Mouse (Mus musculus): ENCODE measurements at regions not wholly inside any gene's neighbourhood (a gene's known extent, or its start where the extent isn't known, plus 50 kb on each side); places are given as distances from the start of the nearest gene placed in this dataset.

DNA sequence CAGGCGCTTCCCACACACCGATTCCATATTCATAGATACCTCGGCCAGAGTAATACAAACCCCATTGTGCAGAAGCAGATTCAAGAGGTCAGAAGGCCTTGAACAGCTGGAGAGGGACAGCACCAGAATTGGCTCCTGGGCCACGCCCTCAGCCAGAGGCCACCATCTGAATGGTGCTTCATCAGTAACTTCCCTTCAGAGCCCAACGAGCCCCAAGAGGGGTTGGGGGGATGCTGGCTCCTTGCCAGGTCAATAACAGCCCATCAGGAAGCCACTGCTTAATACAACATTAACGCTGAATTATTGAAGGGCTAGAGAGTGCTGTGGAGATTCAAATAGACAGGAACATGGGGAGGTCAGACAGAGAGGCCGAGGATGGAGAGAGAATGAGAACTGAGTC lies 203.0 kb downstream of the Rplp1 start:
- no peaks in the 10 kb centered on the region for H3K9me3 ChIP-seq (ENCODE audit: control insufficient read depth, low read length)
- no peak for ATAC-seq (ENCODE audit: low FRiP score)
- H3K9ac ChIP-seq, result no peak overlapping the region
- peaks cover 21% of the 10 kb centered on the region for H3K4me1 ChIP-seq (replicated peaks; ENCODE audit: control insufficient read depth, insufficient read depth, low read length)
- DNase-seq (ENCODE audit: low spot score), result no peak
- no peak overlapping the region for H3K4me3 ChIP-seq (replicated peaks; ENCODE audit: low read length)
- 0 out of 2 replicates have a peak, but pooled peaks cover 4% of the 10 kb centered on the region for H3K27me3 ChIP-seq (ENCODE audit: control insufficient read depth, insufficient read depth, low read length)
- 31% methylated on average over 7 of the region's 7 CpGs for WGBS
- no peaks in the 10 kb centered on the region for H3K36me3 ChIP-seq (replicated peaks; ENCODE audit: control insufficient read depth, insufficient read depth)
- H3K4me2 ChIP-seq (replicated peaks), result no peak overlapping the region
- H3K27ac ChIP-seq, result no peak overlapping the region

DNA sequence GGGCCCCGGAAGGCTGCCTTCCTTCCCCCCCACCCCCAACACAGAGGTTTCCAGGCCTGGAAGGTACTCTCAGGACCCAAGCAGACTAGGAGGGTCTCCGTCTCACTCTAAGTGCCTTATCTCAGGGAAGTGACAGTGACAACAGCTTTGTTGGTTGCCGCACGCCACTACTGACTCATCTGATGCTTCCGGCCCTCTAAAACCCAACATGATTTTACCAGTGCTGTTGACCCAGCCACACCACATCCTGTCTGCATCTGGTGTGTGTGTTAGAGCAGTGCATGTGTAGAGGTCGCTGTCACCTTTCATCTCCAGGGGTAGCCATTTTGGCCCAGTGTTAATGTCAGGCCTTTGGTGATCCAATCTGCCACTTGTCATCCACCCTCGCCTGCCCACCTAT lies 206.5 kb downstream of the Rplp1 start:
- Histone ChIP-seq H3K27me3 (ENCODE audit: control insufficient read depth, insufficient read depth, low read length) (0 out of 2 replicates have a peak, but pooled peaks cover 4% of the 10 kb centered on the region), H3K4me3 (replicated peaks; ENCODE audit: low read length) (no peak overlapping the region), H3K9me3 (ENCODE audit: control insufficient read depth, low read length) (no peaks in the 10 kb centered on the region), H3K27ac (no peak overlapping the region), H3K36me3 (replicated peaks; ENCODE audit: control insufficient read depth, insufficient read depth) (no peaks in the 10 kb centered on the region), H3K4me2 (replicated peaks) (no peak overlapping the region), H3K9ac (no peak overlapping the region), H3K4me1 (replicated peaks; ENCODE audit: control insufficient read depth, insufficient read depth, low read length) (peaks cover 8% of the 10 kb centered on the region; the same call in 1 of the 2 replicates)
- WGBS, result 90% methylated on average over 7 of the region's 7 CpGs
- ATAC-seq (ENCODE audit: low FRiP score), result no peak
- DNase-seq (ENCODE audit: low spot score), result no peak

DNA sequence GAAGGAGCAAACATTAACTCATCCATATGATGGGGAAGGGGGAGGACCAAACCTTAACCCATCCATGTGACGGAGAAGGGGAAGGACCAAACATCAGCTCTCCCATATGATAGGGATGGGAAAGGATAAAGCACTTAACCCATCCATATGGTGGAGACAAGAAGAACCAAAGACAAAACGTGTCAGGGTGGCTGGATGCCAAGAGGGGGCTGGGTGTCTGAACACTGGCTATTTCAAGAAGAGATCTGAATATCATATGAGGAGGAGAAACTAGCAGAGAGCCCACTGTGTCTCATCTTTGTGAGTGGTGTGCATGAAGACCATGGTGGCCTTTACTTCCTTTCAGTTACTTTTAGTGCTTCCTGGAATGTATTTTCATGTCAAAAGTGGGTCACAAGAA lies 207.0 kb downstream of the Rplp1 start:
- H3K9ac ChIP-seq, result no peak overlapping the region
- H3K4me1 ChIP-seq (replicated peaks; ENCODE audit: control insufficient read depth, insufficient read depth, low read length), result peaks cover 8% of the 10 kb centered on the region; the same call in 1 of the 2 replicates
- DNase-seq (ENCODE audit: low spot score), result no peak
- WGBS, result 73% methylated on average over 2 of the region's 2 CpGs
- H3K4me2 ChIP-seq (replicated peaks), result no peak overlapping the region
- H3K9me3 ChIP-seq (ENCODE audit: control insufficient read depth, low read length), result no peaks in the 10 kb centered on the region
- H3K4me3 ChIP-seq (replicated peaks; ENCODE audit: low read length), result no peak overlapping the region
- ATAC-seq (ENCODE audit: low FRiP score), result no peak
- H3K27ac ChIP-seq, result no peak overlapping the region
- H3K36me3 ChIP-seq (replicated peaks; ENCODE audit: control insufficient read depth, insufficient read depth), result no peaks in the 10 kb centered on the region
- H3K27me3 ChIP-seq (ENCODE audit: control insufficient read depth, insufficient read depth, low read length), result 0 out of 2 replicates have a peak, but pooled peaks cover 4% of the 10 kb centered on the region

DNA sequence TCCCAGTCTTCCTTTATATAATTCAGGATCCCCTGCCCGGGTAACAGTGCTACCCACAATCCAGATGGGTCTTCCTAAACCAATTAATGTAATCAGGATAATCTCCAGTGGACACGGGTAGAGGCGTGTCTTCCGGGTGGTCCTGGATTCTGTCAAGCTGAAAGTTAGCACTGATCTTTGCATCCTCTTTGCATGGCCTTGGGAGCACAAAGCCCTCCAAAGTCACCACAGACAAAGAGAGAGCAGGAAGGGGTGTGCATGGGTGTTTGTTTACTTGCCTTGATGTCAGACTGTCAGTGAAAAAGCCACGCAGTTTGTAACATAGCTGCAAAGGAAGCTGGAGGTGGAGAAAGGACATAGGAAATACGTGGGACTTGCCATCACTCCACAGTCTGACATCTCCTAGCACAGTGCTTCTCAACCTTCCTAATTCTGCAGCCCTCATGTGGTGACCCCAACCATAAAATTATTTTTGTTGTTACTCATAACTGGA lies 208.0 kb downstream of the Rplp1 start:
- H3K9ac ChIP-seq, result no peak overlapping the region
- ATAC-seq (ENCODE audit: low FRiP score) (no peak), DNase-seq (ENCODE audit: low spot score) (no peak)
- no peak overlapping the region for H3K4me3 ChIP-seq (replicated peaks; ENCODE audit: low read length)
- H3K27me3 ChIP-seq (ENCODE audit: control insufficient read depth, insufficient read depth, low read length), result 0 out of 2 replicates have a peak, but pooled peaks cover 4% of the 10 kb centered on the region
- no peak overlapping the region for H3K4me2 ChIP-seq (replicated peaks)
- H3K4me1 ChIP-seq (replicated peaks; ENCODE audit: control insufficient read depth, insufficient read depth, low read length), result peaks cover 1% of the 10 kb centered on the region; the same call in 1 of the 2 replicates
- no peaks in the 10 kb centered on the region for H3K9me3 ChIP-seq (ENCODE audit: control insufficient read depth, low read length)
- H3K27ac ChIP-seq, result no peak overlapping the region
- H3K36me3 ChIP-seq (replicated peaks; ENCODE audit: control insufficient read depth, insufficient read depth), result no peaks in the 10 kb centered on the region
- WGBS, result 78% methylated on average over 6 of the region's 6 CpGs

DNA sequence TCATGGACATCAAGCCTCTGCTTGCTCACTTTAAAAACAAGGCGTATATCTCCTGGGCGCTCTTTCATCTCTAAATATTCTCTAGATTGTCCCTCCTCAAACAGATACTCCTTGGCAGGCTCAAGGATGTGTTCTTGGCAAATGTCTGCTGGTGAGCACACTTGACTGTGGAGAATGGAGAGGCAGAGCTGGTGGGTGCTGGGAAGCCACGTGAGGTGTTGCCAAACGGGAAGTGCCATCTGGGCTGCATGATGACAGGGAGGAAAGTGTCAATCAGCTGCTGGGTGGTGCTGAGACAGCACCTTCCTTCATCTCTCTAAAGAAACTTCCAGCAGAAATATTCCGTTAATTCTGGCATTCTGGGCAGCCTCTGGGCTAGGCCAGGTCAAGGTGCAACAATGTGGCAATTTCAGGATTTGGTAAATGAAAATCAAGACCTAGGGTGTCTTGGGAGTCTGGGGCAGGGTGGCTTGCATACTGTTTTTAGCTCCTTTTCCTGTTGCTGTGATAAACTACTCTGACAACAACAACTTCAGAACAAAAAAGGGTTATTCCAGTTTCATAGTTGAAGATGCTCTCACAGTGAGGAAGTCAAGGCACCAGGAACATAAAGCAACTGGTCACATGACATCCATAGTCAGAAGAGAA lies 208.6 kb downstream of the Rplp1 start:
- Histone ChIP-seq H3K27me3 (ENCODE audit: control insufficient read depth, insufficient read depth, low read length) (0 out of 2 replicates have a peak, but pooled peaks cover 4% of the 10 kb centered on the region), H3K27ac (no peak overlapping the region), H3K4me2 (replicated peaks) (no peak overlapping the region), H3K4me3 (replicated peaks; ENCODE audit: low read length) (no peak overlapping the region), H3K36me3 (replicated peaks; ENCODE audit: control insufficient read depth, insufficient read depth) (no peaks in the 10 kb centered on the region), H3K9ac (no peak overlapping the region), H3K4me1 (replicated peaks; ENCODE audit: control insufficient read depth, insufficient read depth, low read length) (no peaks in the 10 kb centered on the region; the same call in 1 of the 2 replicates), H3K9me3 (ENCODE audit: control insufficient read depth, low read length) (no peaks in the 10 kb centered on the region)
- no peak for ATAC-seq (ENCODE audit: low FRiP score)
- no peak for DNase-seq (ENCODE audit: low spot score)
- WGBS, result 85% methylated on average over 5 of the region's 5 CpGs

DNA sequence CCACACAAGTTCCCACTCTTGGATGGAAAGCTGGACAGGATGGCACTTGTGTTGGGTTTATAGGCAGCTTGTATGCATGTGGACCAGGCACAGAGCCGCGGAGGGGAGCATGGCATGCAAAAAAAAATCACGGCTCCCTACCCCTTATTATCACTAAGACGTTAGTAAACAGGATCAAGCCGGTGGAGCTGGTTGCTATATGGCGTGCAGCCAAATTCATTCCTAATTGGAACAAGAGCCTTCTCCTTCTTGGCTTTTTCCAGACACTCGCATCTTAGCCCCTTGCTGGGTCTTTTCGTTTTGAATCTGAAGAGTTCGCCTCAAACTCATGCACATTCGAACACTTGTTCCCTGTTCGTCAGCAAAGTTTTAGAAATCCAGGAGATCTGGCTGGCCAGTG lies 211.0 kb downstream of the Rplp1 start:
- 62% methylated on average over 11 of the region's 11 CpGs for WGBS

DNA sequence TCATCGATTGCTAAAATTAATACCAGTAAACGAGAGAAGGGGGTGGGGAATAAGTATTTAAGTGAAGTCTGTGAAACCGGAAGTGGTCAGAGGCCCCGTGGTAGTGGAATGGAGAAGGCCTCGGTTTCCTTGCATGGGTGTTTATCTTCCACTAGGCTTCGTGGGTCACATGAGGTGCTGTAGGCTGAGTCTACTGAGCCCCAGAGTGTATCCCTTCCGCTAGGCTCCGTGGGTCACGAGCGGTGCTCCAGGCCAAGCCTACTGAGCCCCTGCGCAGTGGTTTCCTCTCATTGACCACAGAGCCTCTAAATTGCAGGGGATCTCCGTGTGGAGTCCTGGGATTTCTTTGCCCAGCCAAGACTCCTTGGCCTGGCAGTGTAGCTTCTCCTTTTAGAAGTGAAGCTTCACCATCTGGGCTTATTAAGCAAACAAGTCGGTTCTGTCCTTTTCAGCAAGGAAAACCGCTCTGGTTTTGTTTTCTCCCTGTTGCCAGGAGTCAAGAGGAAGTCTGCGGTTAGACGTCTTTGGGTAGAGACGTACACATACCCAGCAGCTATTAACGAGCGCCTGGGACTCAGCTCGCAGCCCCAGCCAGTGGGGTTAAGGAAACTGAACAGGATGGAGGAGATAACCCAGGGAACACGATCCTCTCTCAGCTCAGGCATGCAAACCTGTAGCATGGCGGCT lies 211.9 kb downstream of the Rplp1 start:
- H3K36me3 ChIP-seq (replicated peaks; ENCODE audit: control insufficient read depth, insufficient read depth), result no peaks in the 10 kb centered on the region
- WGBS, result 79% methylated on average over 22 of the region's 22 CpGs
- DNase-seq (ENCODE audit: low spot score) (no peak), ATAC-seq (ENCODE audit: low FRiP score) (no peak)
- peaks cover 15% of the 10 kb centered on the region for H3K27me3 ChIP-seq (ENCODE audit: control insufficient read depth, insufficient read depth, low read length)
- H3K27ac ChIP-seq, result no peak overlapping the region
- no peak overlapping the region for H3K4me2 ChIP-seq (replicated peaks)
- no peaks in the 10 kb centered on the region; the same call in 1 of the 2 replicates for H3K4me1 ChIP-seq (replicated peaks; ENCODE audit: control insufficient read depth, insufficient read depth, low read length)
- H3K4me3 ChIP-seq (replicated peaks; ENCODE audit: low read length), result no peak overlapping the region
- no peak overlapping the region for H3K9ac ChIP-seq
- H3K9me3 ChIP-seq (ENCODE audit: control insufficient read depth, low read length), result no peaks in the 10 kb centered on the region

More for the DNA sequence above, 211.0 kb downstream of the Rplp1 start:
- H3K4me2 ChIP-seq (replicated peaks), result no peak overlapping the region
- no peaks in the 10 kb centered on the region for H3K36me3 ChIP-seq (replicated peaks; ENCODE audit: control insufficient read depth, insufficient read depth)
- no peak overlapping the region for H3K4me3 ChIP-seq (replicated peaks; ENCODE audit: low read length)
- no peak overlapping the region for H3K27ac ChIP-seq
- no peaks in the 10 kb centered on the region for H3K9me3 ChIP-seq (ENCODE audit: control insufficient read depth, low read length)
- no peak overlapping the region for H3K9ac ChIP-seq
- no peaks in the 10 kb centered on the region; the same call in 1 of the 2 replicates for H3K4me1 ChIP-seq (replicated peaks; ENCODE audit: control insufficient read depth, insufficient read depth, low read length)
- no peak for DNase-seq (ENCODE audit: low spot score)
- peaks cover 15% of the 10 kb centered on the region for H3K27me3 ChIP-seq (ENCODE audit: control insufficient read depth, insufficient read depth, low read length)
- no peak for ATAC-seq (ENCODE audit: low FRiP score)

DNA sequence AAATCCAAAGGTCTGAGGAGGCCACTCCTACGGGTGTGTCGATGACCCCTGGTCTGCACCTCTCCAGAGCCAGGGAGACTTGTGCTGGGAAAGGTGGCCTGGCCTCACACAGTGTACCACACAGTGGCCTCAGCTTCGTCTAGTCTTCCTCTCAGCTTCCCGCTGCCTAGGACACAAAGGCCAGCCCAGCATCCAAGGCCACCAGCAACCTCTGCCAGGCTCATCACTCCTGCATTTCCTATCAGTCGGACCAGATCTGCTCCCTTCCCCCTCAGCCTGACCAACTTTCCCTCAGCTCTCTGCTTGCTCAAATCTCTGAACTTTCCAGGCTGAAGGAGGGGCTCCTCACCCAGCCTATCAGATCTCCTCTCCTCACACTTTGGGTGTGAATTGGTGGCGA lies 213.8 kb downstream of the Rplp1 start:
- no peak overlapping the region for H3K9ac ChIP-seq
- no peak overlapping the region for H3K4me2 ChIP-seq (replicated peaks)
- no peak for DNase-seq (ENCODE audit: low spot score)
- no peak for ATAC-seq (ENCODE audit: low FRiP score)
- H3K27ac ChIP-seq, result no peak overlapping the region
- peaks cover 11% of the 10 kb centered on the region for H3K27me3 ChIP-seq (ENCODE audit: control insufficient read depth, insufficient read depth, low read length)
- no peak overlapping the region for H3K4me3 ChIP-seq (replicated peaks; ENCODE audit: low read length)
- 82% methylated on average over 6 of the region's 6 CpGs for WGBS
- peaks cover 4% of the 10 kb centered on the region; the same call in 1 of the 2 replicates for H3K4me1 ChIP-seq (replicated peaks; ENCODE audit: control insufficient read depth, insufficient read depth, low read length)
- H3K9me3 ChIP-seq (ENCODE audit: control insufficient read depth, low read length), result no peaks in the 10 kb centered on the region
- H3K36me3 ChIP-seq (replicated peaks; ENCODE audit: control insufficient read depth, insufficient read depth), result no peaks in the 10 kb centered on the region

DNA sequence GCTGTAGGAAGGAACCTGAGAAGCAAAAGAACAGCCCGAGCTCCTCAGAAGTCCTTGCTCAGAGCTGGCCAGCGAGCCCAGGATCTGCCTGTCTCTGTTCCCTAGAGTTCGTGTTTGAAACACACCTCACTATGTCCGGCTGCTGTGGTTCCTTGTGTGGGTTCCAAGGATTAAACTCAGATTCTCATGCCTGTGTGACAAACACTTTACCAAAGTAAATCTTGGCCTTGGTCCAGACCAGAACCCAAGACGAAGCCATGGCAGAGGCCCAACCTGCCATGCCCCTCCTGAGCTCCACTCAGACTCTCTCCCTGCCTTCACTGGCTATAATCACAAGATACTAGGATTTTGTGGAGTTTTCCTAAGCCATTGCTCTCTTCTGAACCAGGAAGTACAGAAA lies 214.7 kb downstream of the Rplp1 start:
- Histone ChIP-seq H3K27ac (no peak overlapping the region), H3K4me2 (replicated peaks) (no peak overlapping the region), H3K9me3 (ENCODE audit: control insufficient read depth, low read length) (no peaks in the 10 kb centered on the region), H3K4me3 (replicated peaks; ENCODE audit: low read length) (no peak overlapping the region), H3K4me1 (replicated peaks; ENCODE audit: control insufficient read depth, insufficient read depth, low read length) (peaks cover 10% of the 10 kb centered on the region; the same call in 1 of the 2 replicates), H3K9ac (no peak overlapping the region), H3K36me3 (replicated peaks; ENCODE audit: control insufficient read depth, insufficient read depth) (no peaks in the 10 kb centered on the region), H3K27me3 (ENCODE audit: control insufficient read depth, insufficient read depth, low read length) (peaks cover 13% of the 10 kb centered on the region)
- WGBS, result 80% methylated on average over 5 of the region's 5 CpGs
- ATAC-seq (ENCODE audit: low FRiP score) (no peak), DNase-seq (ENCODE audit: low spot score) (no peak)

Data from hindbrain, embryonic 14.5 days (tissue).